Mouse (Mus musculus) testis, postnatal 14 days (tissue): ENCODE measurements around the gene P2rx1.
A peak's percentile ranks its signal among the peaks of the same experiment; 100 is the strongest.

ENCODE experiments used
- DNase-seq: peaks from one replicate; pipeline ENCODE4 v3.0.0; 2021; ENCODE audit warnings: low spot score

Gene P2rx1

DNA sequence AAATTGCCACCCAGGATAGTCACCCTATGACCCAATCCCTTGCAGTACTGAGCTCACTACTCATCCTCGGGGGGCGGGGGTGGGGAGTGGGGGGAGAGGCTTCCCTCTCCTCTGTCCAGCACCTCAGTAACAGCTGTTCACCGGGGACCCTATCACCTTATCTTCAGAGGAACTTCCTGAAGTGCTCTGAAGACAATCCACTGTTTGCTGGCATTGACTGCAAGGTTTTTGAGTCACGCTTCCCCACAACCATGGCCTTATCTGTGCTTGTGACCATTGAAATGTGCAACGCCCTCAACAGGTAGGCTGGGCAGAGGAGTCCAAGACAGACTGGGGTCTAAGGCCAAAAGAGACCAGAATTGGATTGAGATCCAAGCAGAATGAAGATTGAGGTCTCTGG lies 11.1 kb upstream of the P2rx1 start:
- DNase-seq, result no peak

DNA sequence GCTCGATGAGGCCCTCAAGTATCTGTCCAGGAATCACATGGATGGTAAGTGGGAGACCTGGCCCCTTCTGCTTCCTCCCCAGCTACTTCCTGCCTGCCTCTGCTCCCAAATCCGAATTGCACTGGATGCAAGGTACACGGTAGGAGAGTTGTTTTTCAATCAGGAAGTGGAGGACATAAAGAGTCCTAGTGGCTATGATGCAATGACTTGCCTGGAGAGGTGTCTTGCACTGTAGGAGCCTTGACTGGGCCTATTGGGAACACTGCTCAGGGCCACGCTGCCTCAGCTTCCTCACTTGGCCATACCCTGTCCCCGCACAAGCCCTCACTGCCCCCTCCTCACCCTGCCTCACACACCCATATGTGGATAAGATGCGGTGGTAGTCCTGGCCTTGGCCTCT lies 9.9 kb upstream of the P2rx1 start:
- no peak for DNase-seq

DNA sequence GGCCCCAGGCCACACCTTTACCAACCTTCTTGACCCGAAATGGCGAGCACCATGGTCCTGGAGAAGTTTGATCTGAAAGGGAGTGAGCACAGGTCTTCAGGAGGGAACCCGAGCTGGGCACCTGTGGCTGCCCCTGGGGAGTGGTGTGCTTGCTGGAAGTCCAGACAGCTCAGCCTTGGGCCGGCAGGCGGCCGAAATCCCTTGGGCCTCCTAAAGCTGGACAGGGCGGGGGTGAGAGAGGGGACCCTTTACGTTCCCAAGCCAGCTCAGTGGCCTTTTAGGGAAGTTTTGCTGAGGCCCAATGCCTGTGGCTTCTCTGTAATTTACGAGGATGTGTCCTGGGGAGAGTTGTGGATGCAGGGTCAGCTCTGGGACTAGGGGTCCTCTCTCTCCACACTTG lies 8.2 kb upstream of the P2rx1 start:
- no peak for DNase-seq

DNA sequence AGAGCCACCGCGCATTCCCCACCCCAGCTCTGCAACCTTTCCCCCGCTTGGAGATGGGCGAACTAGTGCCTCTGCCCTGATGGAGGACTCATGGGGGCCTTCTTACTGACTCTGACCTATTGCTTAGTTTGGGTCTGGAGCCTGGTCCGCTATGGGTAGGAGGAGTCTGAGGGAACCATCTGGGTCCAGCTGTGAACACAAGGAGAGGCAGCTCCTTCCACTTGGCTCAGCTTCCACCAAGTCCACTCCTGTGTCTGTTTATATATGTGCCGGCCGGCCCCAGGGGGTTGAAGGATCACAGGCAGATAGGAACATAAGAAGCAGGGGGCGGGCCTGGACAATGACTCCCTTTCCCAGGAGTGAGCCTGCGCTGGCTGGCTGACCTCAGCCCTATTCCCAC lies 6.9 kb upstream of the P2rx1 start:
- DNase-seq, result no peak

DNA sequence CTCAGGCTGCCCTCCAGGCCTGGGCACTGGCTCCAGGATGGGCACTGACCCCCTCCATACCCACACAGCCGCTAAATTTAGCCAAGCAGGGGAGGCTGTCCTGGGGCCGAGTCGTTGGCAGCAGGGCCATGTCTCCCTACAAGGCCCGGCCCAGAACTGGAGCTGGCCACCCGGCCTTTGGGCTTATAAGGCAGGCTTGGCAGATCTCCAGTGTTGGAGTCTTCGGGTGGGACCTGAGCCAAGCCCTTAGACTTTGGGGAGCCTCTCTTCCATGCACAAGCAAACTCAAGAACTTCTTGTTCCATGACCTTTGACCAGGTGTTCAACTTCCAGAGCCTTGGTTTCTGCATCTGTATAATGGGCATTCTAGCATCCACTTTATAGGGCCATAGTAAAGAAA lies 2.6 kb upstream of the P2rx1 start:
- no peak for DNase-seq

DNA sequence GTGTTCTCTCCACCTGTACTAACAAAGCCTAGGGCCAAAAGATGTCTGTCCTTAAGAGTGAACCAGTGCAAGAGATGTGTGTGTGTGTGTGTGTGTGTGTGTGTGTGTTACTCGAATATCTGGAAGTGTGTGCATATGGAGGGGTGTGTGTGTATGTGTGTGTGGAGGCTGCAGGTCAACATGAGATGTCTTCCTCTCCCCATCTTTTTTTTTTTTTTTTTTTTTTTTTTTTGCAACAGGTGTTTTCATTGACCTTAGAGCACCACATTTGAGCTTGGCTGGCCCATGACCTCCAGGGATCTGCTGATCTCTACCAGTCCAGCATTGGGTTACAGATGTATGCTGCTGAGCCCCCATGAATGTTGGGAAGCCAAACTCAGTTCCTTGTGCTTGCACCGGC lies 2.1 kb upstream of the P2rx1 start:
- no peak for DNase-seq

DNA sequence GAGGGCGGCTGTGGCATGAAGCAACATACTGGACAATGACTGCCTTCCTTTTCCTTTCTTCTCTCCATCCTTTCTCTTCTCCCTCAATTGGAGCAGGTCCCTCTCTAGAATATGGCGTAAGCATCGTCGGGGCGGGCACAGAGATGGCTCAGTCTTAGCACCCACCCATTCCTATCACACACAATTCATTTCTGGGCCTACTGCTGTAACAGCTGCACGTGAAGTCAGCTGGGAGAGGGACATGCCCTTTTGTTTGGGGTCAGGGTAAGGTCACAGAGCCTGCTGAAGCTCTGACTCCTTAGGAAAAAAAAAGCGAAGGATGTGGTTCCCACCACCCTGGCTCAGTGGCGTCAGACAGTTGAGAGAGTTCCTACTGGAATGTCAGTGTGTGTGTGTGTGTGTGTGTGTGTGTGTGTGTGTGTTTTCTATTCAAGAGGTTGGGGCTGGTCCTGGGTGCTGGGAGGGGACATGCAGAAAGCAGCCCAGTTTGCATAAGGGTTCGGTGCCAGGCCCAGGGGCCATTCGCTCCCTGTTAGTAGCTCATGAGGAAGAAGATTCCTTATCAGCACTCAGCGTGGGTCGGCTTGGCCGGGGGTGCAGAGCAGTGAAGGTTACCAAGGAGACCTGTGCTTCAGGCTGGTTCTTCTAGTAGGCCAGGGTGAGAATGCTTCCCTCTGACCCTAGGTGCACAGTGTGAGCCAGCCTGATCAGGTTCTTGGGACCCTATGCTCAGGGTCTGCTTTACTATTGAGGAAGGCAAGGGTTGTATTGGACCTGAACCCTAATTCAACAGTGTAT lies 1.2 kb upstream of the P2rx1 start:
- no peak for DNase-seq

DNA sequence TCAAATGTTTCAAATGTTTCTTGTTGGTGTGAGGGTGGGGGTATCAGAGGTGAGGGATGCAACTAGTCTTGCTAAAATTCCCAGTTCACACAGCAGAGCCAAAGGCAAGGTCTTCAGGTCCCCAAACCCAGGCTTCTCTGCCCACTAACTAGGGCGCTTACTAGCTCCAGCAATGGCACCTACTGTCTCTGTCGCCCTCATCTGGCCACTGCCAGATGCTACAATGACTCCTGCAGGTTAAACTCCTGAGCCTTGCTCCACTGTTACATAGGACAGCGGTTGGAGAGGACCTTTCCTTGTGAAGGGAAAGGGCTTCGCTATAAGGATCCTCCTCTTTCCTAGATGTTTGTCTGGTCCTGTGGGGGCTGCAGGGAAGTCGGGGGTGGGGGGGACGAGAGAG lies 2.1 kb downstream of the P2rx1 start:
- DNase-seq, result no peak

DNA sequence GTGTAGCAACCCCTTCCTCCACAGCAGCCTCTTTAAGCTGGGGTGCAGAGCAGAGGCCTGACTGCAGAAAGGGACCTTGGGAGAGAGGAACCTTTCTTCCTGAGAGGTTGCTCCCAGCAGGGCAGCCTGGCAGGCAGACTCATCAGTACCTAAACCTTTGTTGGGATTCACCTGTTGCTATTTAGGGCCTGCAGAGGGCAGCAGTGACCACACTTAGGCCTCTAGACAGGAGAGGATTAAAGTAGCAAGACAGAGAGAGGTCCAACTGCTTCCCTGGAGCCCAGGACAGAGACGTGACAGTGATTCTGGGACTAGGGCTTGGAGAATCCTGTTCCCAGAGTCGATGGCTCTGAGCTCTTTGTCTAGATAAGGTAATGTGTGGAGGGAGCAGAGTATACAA lies 7.5 kb downstream of the P2rx1 start:
- no peak for DNase-seq

DNA sequence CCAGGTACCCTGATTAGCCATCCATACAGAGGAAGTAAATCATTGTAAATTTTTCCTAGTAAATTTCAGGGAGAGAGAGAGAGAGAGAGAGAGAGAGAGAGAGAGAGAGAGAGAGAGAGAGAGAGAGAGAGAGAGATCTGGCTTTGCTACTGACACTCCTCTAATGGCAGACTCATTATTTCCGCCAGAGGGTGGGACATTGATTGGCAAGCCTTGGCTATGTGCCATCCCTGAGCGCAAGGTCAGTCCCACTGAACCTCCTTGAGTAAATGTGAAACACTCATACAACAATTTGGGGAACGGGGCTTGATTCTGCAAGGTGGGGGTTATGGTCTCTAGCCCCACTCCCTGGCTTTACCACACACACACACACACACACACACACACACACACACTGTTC lies 8.2 kb downstream of the P2rx1 start:
- DNase-seq, result no peak

DNA sequence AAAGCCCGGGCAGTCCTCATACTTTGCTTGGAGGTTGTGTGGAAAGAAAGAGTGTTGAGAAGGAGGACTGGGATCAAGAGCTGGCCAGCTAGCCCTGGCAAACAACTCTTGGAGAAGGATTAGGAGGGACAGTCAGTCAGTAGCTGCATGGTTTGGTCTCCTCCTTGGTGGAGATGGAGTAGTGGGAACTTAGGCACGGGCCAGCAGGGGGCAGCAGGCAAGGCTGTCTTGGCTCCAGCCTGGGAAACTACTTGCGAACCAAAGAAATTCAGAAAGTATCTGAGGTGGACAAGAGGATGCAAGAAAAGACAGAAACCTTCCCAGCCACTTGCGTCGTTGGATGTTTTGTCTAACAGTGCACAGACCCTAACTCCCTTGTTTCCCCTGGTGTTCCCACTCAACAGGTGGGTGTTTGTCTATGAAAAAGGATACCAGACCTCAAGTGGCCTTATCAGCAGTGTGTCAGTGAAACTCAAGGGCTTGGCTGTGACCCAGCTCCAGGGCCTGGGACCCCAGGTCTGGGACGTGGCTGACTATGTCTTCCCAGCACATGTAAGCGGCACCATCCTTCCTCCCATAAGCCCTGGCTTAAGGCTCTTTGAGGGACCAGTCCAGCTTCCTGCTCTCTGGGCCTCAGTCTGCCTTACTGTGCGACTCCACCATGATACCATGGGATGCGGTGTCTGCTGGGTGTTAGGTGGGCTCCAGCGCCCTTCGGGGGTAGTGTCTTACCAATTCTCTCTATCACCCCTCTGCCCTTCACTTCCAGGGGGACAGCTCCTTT lies 9.0 kb downstream of the P2rx1 start:
- no peak for DNase-seq

DNA sequence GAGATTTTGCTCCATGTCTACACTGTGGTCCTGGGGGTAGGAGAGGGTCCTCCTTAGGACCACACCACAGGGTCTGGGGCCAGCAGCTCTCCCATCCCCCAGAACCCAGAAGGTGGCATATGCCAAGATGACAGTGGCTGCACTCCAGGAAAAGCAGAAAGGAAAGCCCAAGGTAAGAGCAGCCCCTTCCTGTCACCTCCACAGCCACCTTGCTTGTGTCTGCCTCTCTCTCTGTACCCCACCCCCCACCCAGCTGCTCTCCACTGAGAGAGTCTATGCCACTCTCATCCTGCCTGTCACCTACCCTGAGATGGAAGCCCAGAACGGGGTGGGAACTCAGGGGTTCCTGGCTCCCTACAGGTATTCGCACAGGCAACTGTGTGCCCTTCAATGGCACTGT lies 9.9 kb downstream of the P2rx1 start:
- DNase-seq, result no peak

DNA sequence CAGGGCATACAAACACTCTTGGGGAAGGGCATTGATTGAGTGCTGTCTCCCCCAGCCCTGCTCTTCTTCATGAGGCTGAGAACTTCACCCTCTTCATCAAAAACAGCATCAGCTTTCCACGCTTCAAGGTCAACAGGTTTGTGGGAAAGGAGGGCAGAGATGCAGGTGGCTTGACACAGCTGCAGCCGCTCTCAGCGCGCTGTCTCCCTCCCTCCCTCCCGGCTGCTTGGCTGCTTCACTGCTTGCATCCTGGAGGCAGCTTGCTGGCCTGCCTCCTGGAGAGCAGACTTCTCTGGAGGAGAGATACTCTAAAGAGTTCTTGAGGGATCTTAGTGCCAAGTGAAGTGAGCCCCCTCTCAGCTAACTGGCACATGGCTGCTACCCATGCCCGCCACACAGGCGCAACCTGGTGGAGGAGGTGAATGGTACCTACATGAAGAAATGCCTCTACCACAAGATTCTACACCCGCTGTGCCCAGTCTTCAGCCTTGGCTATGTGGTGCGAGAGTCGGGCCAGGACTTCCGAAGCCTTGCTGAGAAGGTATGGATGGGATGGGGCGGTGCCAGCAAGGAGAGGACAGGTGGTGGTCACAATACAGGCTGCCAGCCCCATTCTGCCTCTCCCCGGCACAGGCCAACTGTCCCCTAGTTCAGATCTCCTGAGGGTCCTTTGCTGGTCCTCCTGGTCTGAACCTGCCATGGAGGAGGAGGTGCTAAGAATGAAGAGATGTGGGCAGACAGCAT lies 10.8 kb downstream of the P2rx1 start:
- DNase-seq, result no peak

DNA sequence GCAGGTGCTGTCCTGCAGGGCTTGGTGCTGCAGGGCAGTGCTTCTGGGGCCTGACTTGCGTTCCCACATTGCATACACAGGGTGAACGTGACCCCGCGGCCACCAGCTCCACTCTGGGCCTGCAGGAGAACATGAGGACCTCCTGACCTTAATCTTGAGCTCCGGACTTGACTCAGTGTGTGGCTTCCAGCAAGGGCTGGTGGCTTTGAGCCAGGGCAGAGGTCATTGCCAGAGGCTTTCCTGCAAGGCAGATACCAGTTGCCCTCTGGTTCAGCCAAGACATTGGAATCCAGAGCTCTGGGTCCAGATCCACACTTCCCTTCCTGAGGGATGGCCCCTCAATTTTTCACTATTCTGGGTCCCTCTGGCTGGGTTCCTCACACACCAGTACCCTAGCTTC lies 15.1 kb downstream of the P2rx1 start:
- DNase-seq, result no peak

DNA sequence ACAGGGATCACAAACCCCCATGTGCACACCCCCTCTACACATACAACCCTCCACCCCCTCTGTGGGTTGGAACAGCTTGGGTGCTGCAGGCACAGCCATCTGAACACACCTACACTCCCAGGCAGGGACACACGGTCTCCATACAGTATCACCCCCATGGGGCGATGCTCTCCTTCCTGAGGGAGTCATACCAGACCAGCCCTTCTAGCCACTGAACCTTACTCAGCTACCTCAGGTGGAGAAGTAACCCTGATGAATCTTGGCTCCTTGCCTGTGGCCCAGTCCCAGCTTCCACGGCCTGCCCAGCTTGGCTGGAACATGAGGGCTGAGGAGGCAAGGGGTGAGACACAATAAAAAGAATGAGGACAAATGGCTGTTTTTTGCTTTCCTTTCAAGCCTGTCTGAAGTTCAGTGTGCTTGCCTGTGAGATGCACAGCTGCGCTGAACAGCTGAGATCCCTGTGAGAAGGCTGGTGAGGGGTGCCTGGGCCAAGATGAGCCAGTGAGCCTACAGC lies 16.0 kb downstream of the P2rx1 start:
- no peak for DNase-seq

DNA sequence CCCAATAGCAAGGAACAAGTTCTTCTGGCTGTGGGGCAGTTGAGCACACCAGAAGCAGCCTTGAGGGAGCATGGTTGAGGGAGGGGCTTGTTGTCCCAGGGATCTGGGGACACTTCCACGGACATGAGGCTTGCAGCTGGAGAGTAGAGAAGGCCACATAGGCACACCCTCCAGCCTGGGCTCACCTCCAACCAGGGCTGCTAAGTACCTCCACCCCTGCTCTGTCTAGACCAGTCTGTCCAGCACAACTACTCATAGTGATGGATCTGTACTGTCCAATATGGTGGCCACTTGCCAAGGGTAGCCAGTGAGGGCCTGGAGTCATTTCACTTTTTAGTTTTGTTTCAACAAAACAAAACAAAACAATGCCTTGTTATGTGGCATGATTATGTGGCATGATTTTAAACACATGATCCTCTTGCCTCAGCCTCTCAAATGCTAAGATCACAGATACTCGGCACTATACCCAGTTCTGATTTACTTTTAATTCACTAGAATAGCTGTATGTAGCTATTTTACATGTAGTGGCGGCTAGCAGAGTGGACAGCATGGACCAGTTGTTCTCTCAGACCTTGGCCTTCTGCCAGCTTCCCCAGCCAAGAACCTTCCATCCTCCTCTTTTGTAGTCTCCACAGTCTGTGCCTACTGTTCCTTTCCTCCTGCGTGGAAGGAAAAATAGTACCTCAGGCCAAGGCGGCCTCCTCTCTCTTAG lies 16.6 kb downstream of the P2rx1 start:
- peak; percentile 57 for DNase-seq

DNA sequence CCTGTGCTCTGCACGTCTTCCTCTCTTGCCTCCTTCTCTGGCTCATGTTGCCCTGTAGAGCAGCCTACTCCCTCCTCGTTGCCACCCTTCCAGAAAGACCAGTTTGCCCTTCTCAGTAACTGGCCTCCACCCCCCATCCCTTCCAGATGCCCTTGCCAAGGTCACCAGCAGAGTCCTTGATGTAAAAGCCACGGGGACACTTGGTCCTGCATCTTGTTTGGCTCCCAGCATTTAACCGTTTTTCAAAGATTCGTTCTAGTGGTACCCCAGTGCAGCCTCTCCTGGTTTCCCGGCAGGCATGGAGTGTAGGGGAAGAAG lies 17.2 kb downstream of the P2rx1 start:
- no peak for DNase-seq

DNA sequence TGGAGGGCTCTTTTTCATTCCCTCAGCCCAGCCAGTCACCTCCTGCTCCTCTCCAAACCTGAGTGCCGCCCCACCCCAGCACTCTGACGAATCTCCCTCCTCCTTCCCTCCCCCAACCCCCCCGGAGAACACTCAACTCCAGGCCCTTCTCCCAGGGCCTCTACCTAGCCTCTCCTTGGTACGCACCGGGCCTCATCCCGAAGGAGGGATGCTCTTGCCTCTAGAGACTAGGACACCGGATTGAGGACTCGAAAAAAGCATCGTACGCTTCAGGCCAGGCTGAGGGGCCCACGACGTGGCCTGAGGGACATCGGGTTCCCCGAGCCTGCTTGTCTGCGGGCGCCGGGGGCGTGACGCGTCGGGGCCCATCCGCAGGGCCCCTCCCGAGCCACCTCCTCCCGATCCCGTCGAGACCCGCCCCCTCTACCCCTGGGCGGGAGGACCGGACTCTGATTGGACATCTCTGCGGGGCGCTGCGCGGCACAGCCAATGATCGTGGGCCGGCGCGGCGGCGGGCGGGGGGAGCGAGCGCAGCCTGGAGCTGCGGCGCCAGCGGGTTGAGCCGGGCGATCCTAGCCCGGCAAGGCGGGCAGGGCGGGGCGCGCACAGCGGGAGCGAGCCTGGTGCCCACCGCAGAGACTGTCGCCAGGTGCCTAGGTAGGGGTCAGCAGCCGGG lies 19.7 kb downstream of the P2rx1 start, which contains the start of gene Camkk1:
Gene Camkk1, plus strand, starts transcription at position 538 of the 676 bp plus-strand sequence.
- DNase-seq, result peak; percentile 87

DNA sequence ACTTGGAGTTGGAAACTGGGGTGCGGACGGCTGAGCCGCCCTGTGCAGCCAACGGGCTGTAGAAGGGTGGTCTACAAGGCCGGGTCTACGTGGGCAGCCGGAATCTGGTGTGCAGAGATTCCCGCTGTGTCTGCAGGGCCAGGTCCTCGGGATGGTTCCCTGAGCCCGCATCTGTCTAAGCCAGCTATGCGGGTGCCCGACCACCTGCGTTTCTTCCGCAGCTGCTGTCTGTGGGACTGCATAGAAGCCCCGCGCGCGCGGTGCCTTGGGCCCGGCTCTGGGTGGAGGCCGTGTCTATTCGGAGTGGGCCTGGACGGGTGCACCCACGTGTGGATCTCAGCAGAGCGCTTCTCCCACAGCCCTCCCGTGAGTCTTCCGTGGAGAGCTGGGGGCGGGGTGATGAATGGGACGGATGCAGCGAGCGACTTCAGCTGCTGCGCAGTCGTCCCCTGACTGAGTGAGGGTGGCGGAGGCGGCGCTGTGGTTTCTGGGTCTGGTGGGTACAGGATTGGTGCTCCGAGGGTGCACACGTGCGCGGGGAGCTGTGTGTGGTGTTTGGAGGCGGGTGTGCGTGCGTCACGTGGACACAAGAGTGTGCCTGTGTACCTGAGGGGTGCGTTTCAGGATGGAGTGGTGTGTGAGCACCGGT lies 20.4 kb downstream of the P2rx1 start:
- DNase-seq, result peak; percentile 26

DNA sequence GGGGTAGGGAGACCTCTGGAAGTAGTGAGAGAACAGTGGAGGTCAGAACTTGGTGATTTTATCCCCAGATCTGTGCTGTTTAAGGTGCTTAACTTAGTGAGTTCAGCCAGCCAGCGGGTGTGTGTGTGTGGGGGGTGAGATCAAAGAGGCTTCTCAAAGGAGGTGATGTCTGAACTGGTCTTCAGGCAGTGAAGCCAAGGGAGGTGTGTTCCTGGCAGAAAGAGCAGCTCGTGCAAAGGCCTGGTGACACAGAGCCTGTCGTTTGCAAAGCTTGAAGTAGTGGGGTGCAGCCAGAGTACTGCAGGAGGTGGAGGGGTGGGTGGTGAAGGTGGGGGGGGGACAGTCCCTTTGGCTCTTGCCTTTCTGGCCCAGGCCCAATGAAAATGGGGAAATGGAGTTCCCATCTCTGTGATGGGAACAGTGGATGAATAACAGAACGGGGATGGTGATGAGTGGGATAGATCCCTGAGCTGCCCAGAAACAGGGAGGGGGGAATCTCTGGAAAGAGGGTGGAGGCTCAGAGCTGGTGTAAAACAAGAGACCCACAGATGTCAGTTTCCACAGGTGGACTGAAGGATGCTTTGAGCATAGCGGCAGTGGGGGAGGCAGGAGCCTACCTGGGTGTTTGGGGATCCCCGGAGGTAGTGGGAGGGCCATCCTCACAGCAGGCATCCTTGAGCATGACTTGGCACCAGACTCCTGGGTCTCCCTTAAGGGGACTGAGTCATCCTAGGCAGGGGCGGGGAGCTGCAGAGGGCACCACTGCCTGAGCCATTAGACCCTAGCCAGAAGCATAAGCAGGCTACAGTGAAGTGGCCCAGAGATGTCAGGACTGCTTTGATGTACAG lies 22.3 kb downstream of the P2rx1 start:
- DNase-seq, result no peak
